Mouse (Mus musculus): ENCODE data around the gene Depdc7. TPM values are rescaled to one million over a fixed set of nuclear protein-coding genes. Genes with fewer than 3 reads are reported as not detected.

Gene Depdc7
- total RNA-seq (2021), result 1 to 10 TPM; 2.7 to 2.8 TPM

- peak; percentile 93 for DNase-seq
These were observed at the start of gene Depdc7 for GRCm38 (mm10) chr2:104742741-104743064. TSS of gene Depdc7 (minus strand) at chr2:104742878.

- DNase-seq, result no peak
These were observed 32.1 kb upstream of the Depdc7 start for GRCm38 (mm10) chr2:104774763-104775162.

GRCm38 (mm10) chr2:104768697-104769096 is 26.0 kb upstream of the Depdc7 start:
- DNase-seq, result no peak

- no peak for DNase-seq
These were observed 21.3 kb upstream of the Depdc7 start for GRCm38 (mm10) chr2:104764018-104764417.

GRCm38 (mm10) chr2:104763134-104763703 is 20.5 kb upstream of the Depdc7 start:
- DNase-seq, result no peak

GRCm38 (mm10) chr2:104750611-104751010 is 7.9 kb upstream of the Depdc7 start:
- peak; percentile 13 for DNase-seq

GRCm38 (mm10) chr2:104748652-104749183 is 6.0 kb upstream of the Depdc7 start:
- DNase-seq, result no peak

- no peak for DNase-seq
These were observed 3.6 kb upstream of the Depdc7 start for GRCm38 (mm10) chr2:104746251-104746650.

- DNase-seq, result no peak
These were observed 1.3 kb upstream of the Depdc7 start for GRCm38 (mm10) chr2:104743971-104744370.

- no peak for DNase-seq
These were observed 482 bp upstream of the Depdc7 start for GRCm38 (mm10) chr2:104743160-104743559.

GRCm38 (mm10) chr2:104741896-104742740 is 560 bp downstream of the Depdc7 start:
- no peak for DNase-seq

GRCm38 (mm10) chr2:104741015-104741758 is 1.5 kb downstream of the Depdc7 start:
- no peak for DNase-seq

GRCm38 (mm10) chr2:104740248-104740949 is 2.3 kb downstream of the Depdc7 start:
- DNase-seq, result no peak

GRCm38 (mm10) chr2:104739691-104740090 is 3.0 kb downstream of the Depdc7 start:
- DNase-seq, result no peak

GRCm38 (mm10) chr2:104736241-104736640 is 6.4 kb downstream of the Depdc7 start:
- no peak for DNase-seq

- no peak for DNase-seq
These were observed 10.0 kb downstream of the Depdc7 start for GRCm38 (mm10) chr2:104732562-104733256.

- DNase-seq, result no peak
These were observed 10.6 kb downstream of the Depdc7 start for GRCm38 (mm10) chr2:104732033-104732444.

- DNase-seq, result no peak
These were observed 15.3 kb downstream of the Depdc7 start for GRCm38 (mm10) chr2:104727369-104727768.

- no peak for DNase-seq
These were observed 20.7 kb downstream of the Depdc7 start for GRCm38 (mm10) chr2:104722021-104722420.

GRCm38 (mm10) chr2:104717827-104718226 is 24.9 kb downstream of the Depdc7 start:
- no peak for DNase-seq

GRCm38 (mm10) chr2:104717231-104717735 is 25.4 kb downstream of the Depdc7 start:
- no peak for DNase-seq

- DNase-seq, result no peak
These were observed 26.4 kb downstream of the Depdc7 start, which contains the start of gene Pin1rt1 for GRCm38 (mm10) chr2:104716279-104716678. TSS of gene Pin1rt1 (minus strand) at chr2:104716379.
